Mouse (Mus musculus) lung, adult 2 months (tissue): ENCODE measurements around the gene Casp12. TPM values are rescaled to one million over a fixed set of nuclear protein-coding genes. Genes with fewer than 3 reads are reported as not detected.

Experiments
- DNase-seq: peaks from one replicate; pipeline ENCODE4 v3.0.0; 2022
- H3K4me1 ChIP-seq: fragments of 200-500 bp; 2 replicates; pipeline ENCODE4 v1.6.1; 2011; ENCODE audit warnings: low read length; ENCODE audit not compliant: control insufficient read depth, insufficient read depth
- H3K4me3 ChIP-seq: fragments of 200-500 bp; replicated peaks from 2 replicates; pipeline ENCODE3; 2011; ENCODE audit warnings: low read depth, mild to moderate bottlenecking, control low read depth, low read length; ENCODE audit errors: extremely low read depth
- CTCF ChIP-seq: fragments of 200-500 bp; IDR thresholded peaks from 2 replicates; pipeline ENCODE4 v1.5.1; 2011; ENCODE audit warnings: mild to moderate bottlenecking, low read length, control low read depth; ENCODE audit not compliant: insufficient read depth
- POLR2A ChIP-seq: fragments of 200-500 bp; IDR thresholded peaks from 2 replicates; pipeline ENCODE4 v1.6.1; 2011; ENCODE audit warnings: low read depth, mild to moderate bottlenecking, control low read depth, low read length, borderline replicate concordance; ENCODE audit errors: extremely low read depth
- WGBS: fragments of 180-500 bp; shearing (Covaris S2); methylation state at CpG from one replicate; pipeline ENCODE4 v1.1.7; 2018; 5-methylcytosine and 5-hydroxymethylcytosine counted together
- polyA plus RNA-seq: library from polyadenylated mRNA; depleted of rRNA; stranded (reverse); fragments of >200 nt; gene quantifications from 2 replicates; pipeline ENCODE4 v1.2.3, GENCODE M21; 2012; rRNA removed

Casp12 gene
- 1.9 and 2.9 TPM in 2 replicates for polyA plus RNA-seq

DNA sequence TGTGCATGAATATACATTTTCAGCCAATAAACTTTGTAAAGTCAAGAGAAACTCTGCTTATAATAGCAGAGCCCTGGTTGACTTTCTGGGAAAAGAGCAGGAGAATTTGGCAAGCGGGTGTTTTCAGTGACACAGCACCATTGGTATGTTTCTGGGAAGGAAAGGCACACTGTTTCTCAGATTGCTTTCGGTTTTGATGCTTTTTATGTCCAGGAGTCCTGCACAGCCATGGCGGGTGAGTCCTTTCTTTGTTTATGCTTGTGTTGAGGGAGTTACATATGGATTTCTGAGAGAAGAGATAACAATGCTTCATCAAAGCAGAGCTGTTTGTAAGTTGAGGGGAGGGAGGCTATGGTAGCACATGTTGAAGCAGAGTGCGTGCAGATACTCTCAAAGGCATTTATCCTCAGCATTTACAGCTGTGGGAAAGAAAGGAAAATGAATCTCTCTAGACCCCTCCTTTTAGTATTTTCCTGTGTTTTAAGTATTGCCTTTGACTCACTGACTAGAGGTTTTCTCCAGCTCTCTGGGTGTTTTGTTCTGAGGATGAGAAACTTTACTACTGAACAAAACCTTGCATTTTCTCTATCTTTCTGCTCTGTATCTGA lies at the start of gene Casp12:
Casp12 (plus strand) TSS at position 140 of the 608 bp plus-strand sequence.
- no peak for DNase-seq
- H3K4me3 ChIP-seq = peak within 1 kb of the TSS; percentile 62
- TF ChIP-seq POLR2A (no peak), CTCF (no peak)

DNA sequence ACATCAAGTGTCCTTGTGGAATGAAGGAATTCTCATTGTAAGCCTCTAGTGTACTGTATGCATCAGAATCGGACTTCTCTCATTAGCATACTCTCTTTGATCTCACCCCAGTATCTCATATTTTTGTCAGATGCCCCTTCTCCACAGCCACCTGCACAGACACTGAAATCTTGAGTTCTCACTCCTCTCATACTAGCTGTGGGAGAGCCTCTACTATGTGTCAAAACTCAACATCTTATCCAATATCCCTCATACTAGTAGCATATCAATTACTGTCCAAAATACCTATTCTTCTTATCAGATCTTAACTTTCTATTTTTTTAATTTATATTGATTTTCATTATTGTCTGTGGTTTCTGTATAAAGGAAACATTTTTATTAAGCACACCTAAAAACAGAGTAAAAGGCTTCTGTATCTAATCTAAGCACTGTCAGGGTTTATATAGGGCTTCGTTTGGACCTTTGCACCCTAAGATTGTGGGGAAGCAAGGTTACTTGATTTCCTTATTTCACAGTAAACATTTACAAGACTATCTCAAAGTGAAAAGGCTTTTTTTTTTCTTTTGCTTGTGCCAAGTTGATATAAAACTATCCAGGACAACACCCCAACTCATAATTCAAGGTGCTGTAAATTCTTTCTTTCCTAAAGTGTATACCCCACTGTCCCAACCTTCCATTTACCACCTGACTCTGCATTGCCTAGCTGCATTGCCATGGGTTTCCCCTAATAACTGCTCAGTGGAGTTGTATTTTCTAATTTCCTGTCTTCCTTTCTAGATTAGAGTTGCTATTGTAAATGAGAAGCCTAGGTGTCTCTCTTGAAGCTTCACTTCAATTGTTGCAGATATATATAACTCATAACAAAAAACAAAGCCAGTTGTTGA lies 48.6 kb upstream of the Casp12 start:
- Histone ChIP-seq H3K4me3 (no peak overlapping the region), H3K4me1 (no peaks in the 10 kb centered on the region)
- DNase-seq = no peak
- 58% methylated on average over 2 of the region's 2 CpGs for WGBS
- TF ChIP-seq POLR2A (no peak), CTCF (no peak)

More for the DNA sequence above, at the start of gene Casp12:
- 27% methylated on average over 4 of the region's 4 CpGs for WGBS
- H3K4me1 ChIP-seq = peaks cover 2% of the 10 kb centered on the region; the same call in 1 of the 2 replicates

DNA sequence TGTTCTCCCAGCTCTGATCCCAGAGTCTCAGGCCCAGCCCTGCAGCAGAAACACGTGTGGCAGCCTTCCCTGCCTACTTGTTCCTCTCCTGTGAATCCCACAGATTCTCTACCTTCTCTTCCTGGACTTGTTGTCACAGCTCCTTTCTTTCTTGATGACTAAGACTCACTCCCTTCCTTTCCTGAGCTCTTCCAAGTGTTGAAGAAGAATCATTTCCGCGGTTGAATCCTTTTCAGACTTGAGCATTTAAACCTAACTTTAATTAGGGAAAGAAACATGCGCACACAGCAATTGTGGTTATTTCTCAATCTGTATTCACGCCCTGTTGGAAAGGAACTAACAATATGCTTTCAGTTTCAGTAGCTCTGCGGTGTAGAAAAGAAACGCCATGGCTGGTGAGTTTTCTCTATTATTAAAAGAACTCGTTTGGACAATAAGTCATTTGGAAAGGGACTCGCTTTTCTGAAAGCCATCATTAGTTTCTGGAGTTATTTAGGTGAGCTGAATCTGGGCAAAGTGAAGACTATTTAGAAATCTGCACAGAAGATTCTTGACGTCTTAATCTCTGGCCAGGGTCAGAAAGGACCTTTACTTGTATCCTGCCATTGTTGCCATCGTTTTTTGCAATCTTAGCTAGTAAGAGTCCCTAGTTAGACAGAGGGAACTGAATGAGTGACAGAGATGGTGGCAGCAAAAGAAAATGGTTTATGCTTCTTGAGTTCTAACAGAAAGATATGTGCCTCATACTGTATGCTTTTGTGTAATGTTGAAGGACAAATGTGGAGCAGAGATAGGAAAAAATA lies 46.7 kb upstream of the Casp12 start, which contains the start of gene Casp1:
Casp1 (plus strand) TSS at position 189 of the 803 bp plus-strand sequence.
- TF ChIP-seq POLR2A = no peak
- no peak for TF ChIP-seq CTCF
- 61% methylated on average over 11 of the region's 11 CpGs for WGBS
- Histone ChIP-seq H3K4me3 (peak within 1 kb of the TSS; percentile 57), H3K4me1 (no peaks in the 10 kb centered on the region)
- DNase-seq = no peak

DNA sequence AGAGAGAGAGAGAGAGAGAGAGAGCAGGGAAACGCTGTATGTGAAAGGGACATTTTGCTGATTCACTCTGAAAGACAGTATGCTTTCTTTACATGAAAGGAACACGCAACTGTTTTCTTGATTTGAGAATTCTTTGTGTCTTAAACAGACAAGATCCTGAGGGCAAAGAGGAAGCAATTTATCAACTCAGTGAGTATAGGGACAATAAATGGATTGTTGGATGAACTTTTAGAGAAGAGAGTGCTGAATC lies 46.2 kb upstream of the Casp12 start:
- no peak for TF ChIP-seq CTCF
- TF ChIP-seq POLR2A = no peak
- WGBS = 69% methylated on average over 2 of the region's 2 CpGs
- no peak overlapping the region for H3K4me3 ChIP-seq
- H3K4me1 ChIP-seq = no peaks in the 10 kb centered on the region
- DNase-seq = no peak

DNA sequence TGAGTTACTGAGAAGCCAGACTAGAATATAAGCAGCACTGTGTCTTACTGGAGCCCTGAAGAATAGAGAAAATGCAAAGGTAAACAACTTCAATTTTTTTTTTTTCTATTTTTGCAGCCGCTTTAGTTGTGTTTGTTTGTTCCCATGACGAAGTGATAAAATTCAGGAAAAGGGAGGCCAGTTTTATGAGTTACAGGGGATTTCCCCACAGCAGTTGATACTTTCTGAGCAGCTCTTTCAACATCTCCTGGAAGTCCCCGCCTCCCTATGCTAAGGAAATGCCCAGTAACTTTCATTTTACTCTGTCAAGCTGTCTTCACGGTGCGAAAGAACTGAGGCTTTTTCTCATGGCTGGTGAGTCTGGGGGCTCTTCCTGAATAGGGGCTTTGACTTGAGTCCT lies 36.7 kb upstream of the Casp12 start, which contains the start of gene Casp4:
Casp4 (plus strand) TSS at position 268 of the 400 bp plus-strand sequence.
- peak; percentile 13 for DNase-seq
- TF ChIP-seq POLR2A (no peak), CTCF (no peak)
- H3K4me1 ChIP-seq = no peaks in the 10 kb centered on the region; the same call in 1 of the 2 replicates
- 18% methylated on average over 5 of the region's 5 CpGs for WGBS
- peak within 1 kb of the TSS; percentile 5 for H3K4me3 ChIP-seq

DNA sequence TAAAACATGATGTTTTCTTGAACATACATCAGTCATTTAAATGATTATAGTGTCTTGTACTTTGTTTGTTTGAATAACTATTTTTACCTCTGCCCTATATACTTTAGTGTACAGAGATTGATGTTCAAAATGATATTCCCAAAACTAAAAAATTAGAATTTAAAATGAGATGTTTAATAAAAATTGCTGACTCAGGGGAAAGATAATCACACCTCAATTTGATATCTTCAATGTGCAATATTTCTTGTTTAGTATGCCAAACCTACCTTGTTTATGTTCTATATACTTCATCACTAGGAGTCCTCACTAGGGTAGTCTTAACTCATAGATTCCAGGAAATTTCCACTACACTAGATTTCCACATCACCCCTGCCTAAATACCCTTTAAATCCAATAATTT lies 35.1 kb upstream of the Casp12 start:
- no peaks in the 10 kb centered on the region; the same call in 1 of the 2 replicates for H3K4me1 ChIP-seq
- DNase-seq = no peak
- TF ChIP-seq POLR2A (no peak), CTCF (no peak)
- no peak overlapping the region for H3K4me3 ChIP-seq

DNA sequence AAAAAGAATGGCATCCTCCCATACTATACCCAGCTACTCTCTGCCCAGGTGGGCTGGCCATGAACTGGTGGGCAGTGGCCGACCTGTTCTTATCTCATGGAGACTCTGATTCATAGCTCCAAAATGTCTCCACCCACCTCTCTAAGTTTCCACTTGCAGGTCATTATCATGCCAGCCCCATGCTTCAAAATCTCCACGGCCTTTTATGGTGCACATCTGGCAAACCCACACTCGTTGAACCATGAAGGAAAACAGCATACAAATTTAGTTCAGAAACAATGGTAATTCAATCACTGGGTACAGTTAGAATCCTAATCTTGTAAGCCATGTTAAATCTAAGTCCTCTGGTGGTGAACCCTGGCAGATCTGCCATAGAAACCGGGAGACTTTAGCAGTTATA lies 33.8 kb upstream of the Casp12 start:
- 46% methylated on average over 4 of the region's 4 CpGs for WGBS
- H3K4me1 ChIP-seq = no peaks in the 10 kb centered on the region; the same call in 1 of the 2 replicates
- no peak for TF ChIP-seq POLR2A
- TF ChIP-seq CTCF = no peak
- DNase-seq = no peak
- no peak overlapping the region for H3K4me3 ChIP-seq

DNA sequence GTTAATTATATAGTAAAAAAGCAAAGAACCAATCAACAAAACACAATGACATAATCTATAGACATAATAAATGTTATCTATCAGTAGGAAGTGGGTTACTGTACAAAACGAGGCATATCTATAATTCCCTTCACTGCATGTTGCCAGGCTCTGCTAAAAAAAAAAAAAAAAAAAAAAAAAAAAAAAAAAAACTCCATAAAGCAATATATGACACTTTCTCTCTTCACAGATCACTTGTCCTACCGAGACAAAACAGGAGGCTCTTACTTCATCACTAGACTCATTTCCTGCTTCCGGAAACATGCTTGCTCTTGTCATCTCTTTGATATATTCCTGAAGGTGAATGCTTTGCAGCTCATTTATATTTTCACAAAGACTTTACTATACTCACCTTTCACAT lies 17.0 kb upstream of the Casp12 start:
- 50% methylated on average over 3 of the region's 3 CpGs for WGBS
- DNase-seq = no peak
- Histone ChIP-seq H3K4me3 (no peak overlapping the region), H3K4me1 (no peaks in the 10 kb centered on the region)
- no peak for TF ChIP-seq CTCF

DNA sequence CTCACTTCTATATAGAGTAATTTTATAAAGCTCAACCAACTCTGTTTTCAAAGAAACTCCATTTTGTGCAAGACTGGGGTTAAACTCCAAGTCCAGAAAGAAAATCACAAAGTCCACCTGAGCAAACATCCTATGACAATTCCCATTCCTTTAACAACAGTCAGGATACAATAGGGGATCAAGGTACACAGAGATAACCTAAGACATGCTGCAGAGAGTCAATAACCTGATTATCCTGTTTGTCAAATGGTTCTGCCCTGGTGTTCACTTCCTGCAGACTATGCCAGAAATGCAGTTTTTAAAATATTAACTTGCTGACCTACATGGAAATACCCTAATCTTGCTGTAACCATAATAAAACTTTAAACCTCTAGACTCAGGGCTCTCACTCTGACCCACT lies 12.8 kb upstream of the Casp12 start:
- DNase-seq = no peak
- TF ChIP-seq POLR2A (no peak), CTCF (no peak)
- Histone ChIP-seq H3K4me3 (no peak overlapping the region), H3K4me1 (no peaks in the 10 kb centered on the region)

DNA sequence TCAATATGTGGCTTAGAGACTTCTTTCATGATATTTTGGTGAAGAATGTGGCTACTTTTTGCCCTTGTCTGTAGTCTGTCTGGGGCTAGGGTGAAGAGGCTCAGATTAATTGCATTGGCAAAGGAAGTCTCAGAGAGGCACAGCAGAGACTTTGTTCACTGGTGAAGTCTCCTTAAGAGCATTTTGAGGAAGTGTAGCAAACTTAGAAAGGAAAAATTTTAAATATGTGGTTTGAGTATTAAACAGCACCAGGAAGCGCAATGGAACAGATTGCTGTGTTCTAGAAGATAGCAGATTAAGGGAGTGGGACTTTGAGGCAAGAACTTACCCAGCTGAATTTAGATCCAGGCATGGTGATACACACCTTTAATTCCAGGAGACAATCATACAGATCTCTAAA lies 11.8 kb upstream of the Casp12 start:
- DNase-seq = no peak
- Histone ChIP-seq H3K4me3 (no peak overlapping the region), H3K4me1 (no peaks in the 10 kb centered on the region)
- TF ChIP-seq POLR2A (no peak), CTCF (no peak)
- WGBS = 81% methylated on average over 1 of the region's 1 CpGs
